Mouse (Mus musculus) adrenal gland, adult 10 weeks (tissue): ENCODE results near the gene Prss54. TPM values are rescaled to one million over a fixed set of nuclear protein-coding genes. Genes with fewer than 3 reads are reported as not detected.

Source experiments
- polyA plus RNA-seq: library from polyadenylated mRNA; stranded (reverse); fragments of 350-450 nt; fragmentation: Illumina TruSeq; extraction: RNeasy Lipid Tissue Mini Kit (QIAGEN cat#74804); gene quantifications from one replicate; pipeline ENCODE4 v1.2.3, GENCODE M21; 2014; ENCODE audit warnings: low read depth, low replicate concordance

Gene Prss54
- not detected for polyA plus RNA-seq

DNA sequence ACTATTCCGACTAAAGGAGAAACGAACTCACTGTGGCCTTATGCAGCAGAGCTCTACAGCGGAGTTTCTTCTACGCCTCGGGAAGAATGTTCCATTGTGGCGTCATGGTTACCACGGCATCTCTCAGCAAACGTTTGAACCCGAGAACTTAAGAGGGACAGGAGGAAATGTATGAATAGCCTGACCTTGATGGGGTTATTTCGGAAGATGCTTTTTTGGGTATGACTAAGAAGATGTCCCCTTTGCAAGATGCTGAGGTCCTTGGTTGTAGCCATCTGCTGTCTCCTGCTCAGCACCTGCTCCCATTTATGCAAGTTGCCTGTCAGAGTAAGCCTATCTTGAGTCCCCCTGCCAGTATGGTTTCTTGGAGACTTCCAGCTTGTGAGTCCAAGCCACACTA lies at the start of gene Prss54:
Prss54 (minus strand) TSS at position 101 of the 400 bp plus-strand sequence.

DNA sequence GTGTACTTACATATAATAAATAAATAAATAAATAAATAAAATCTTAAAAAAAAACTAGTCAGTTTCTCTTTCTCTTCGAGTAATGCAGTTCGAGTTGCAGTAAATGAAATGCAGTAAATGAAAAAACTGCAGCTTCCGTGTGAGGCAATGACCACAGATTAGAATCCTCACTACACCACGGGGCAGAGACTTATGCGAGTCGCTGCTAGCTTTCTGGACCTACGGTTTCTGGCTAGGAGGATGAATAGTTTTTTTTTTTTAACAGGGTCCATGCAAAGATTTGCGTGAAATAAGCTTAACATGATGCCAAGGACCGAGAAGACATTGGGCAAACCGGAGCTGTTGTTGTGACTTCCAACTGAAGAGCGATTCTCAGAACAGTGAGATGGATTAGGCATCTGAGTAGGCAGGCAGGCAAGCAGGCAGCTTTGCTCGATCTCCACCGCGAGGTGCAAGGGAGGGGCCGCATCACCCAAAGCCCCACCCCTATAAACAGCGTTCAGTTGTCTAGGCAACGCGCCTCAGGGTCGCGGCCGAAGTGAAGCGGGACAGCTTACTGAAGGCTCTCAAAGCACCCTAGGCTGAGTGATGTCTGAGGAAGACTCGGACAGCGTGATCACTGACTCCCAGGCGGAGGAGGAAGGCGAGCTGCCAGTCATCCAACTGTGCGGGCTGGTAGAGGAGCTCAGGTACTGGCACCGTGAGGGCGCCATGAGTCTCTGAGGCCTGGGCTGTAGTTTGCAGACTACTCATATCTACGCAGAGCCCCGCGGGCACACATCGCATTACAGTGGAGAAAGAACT lies 42.4 kb downstream of the Prss54 start, which contains the start of gene Ccdc113:
Ccdc113 (plus strand) TSS at position 502 of the 804 bp plus-strand sequence.

Other genes starting within 250 kb of the Prss54 start
- 2.2 TPM for gene Zfp319, start 244.4 kb downstream of the Prss54 start, polyA plus RNA-seq
- 1.5 TPM for gene Usb1, start 244.1 kb downstream of the Prss54 start, polyA plus RNA-seq
- gene Mmp15, start 224.1 kb downstream of the Prss54 start, polyA plus RNA-seq: 0.47 TPM
- gene Cfap20, start 141.5 kb downstream of the Prss54 start, polyA plus RNA-seq: 51.0 TPM
- 234 TPM for gene Csnk2a2, start 86.3 kb downstream of the Prss54 start, polyA plus RNA-seq
- gene Ccdc113, start 42.3 kb downstream of the Prss54 start, polyA plus RNA-seq: 0.47 TPM
- gene Gins3, start 57.1 kb upstream of the Prss54 start, polyA plus RNA-seq: 5.7 TPM
- 8.2 TPM for gene Ndrg4, start 100.6 kb upstream of the Prss54 start, polyA plus RNA-seq
- gene Setd6, start 139.5 kb upstream of the Prss54 start, polyA plus RNA-seq: 18.7 TPM
- 195 TPM for gene Cnot1, start 231.1 kb upstream of the Prss54 start, polyA plus RNA-seq
- 4.1 TPM for gene Sap18b, start 249.0 kb upstream of the Prss54 start, polyA plus RNA-seq